Mouse (Mus musculus) forebrain, embryonic 16.5 days (tissue): ENCODE measurements around the gene Amer2. TPM values are rescaled to one million over a fixed set of nuclear protein-coding genes. Genes with fewer than 3 reads are reported as not detected.
"Not testable (repeated sequence)": the region's sequence is repeated elsewhere in the genome, so short reads cannot be mapped to it uniquely, and the experiment has no call there.

Experiments used
- ATAC-seq: fragments of 200-750 bp; cut with Nextera tagmentation; 2 replicates; pipeline ENCODE4 v1.8.0; 2017; ENCODE audit warnings: mild to moderate bottlenecking, moderate library complexity
- H3K27ac ChIP-seq: fragments of 300-500 bp; sonication (generic); 2 replicates; pipeline ENCODE4 v1.5.1; 2014; ENCODE audit warnings: low read length, control low read depth
- H3K27me3 ChIP-seq: fragments of 300-500 bp; sonication (generic); replicated peaks from 2 replicates; pipeline ENCODE4 v1.6.1; 2014; ENCODE audit warnings: low read length; ENCODE audit not compliant: control insufficient read depth, insufficient read depth
- H3K36me3 ChIP-seq: fragments of 300-500 bp; sonication (generic); 2 replicates; pipeline ENCODE4 v1.6.1; 2014; ENCODE audit not compliant: control insufficient read depth, insufficient read depth
- H3K4me1 ChIP-seq: fragments of 300-500 bp; sonication (generic); replicated peaks from 2 replicates; pipeline ENCODE4 v1.6.1; 2014; ENCODE audit warnings: low read length; ENCODE audit not compliant: control insufficient read depth, insufficient read depth
- H3K4me2 ChIP-seq: fragments of 300-500 bp; sonication (generic); 2 replicates; pipeline ENCODE4 v1.6.1; 2014; ENCODE audit warnings: mild to moderate bottlenecking, low read length, control low read depth
- H3K4me3 ChIP-seq: fragments of 300-500 bp; sonication (generic); replicated peaks from 2 replicates; pipeline ENCODE4 v1.5.1; 2014; ENCODE audit warnings: mild to moderate bottlenecking, low read length, control low read depth
- H3K9ac ChIP-seq: fragments of 300-500 bp; sonication (generic); replicated peaks from 2 replicates; pipeline ENCODE4 v1.6.1; 2014; ENCODE audit warnings: low read depth, low read length, control low read depth
- H3K9me3 ChIP-seq: fragments of 300-500 bp; sonication (generic); 2 replicates; pipeline ENCODE4 v1.6.1; 2016; ENCODE audit warnings: low read length; ENCODE audit not compliant: control insufficient read depth
- WGBS: fragments of 180-500 bp; shearing (Covaris S2); extraction: QIAGEN DNeasy Blood & Tissue Kit; methylation state at CpG from one replicate; pipeline ENCODE4 v1.1.7; 2014; 5-methylcytosine and 5-hydroxymethylcytosine counted together
- polyA plus RNA-seq: library from polyadenylated mRNA; unstranded; fragments of >200 nt; fragmentation: Nextera tagmentation; extraction: Ambion mirVana; gene quantifications from 2 replicates; pipeline ENCODE4 v1.2.1, GENCODE M21; 2015

The Amer2 gene
- polyA plus RNA-seq: 34.6 and 35.2 TPM in 2 replicates

- Histone ChIP-seq H3K9me3 (no peaks in the 10 kb centered on the region), H3K36me3 (no peaks in the 10 kb centered on the region), H3K27me3 (no peaks in the 10 kb centered on the region), H3K4me3 (no peak within 1 kb of the TSS), H3K9ac (no peak within 1 kb of the TSS), H3K4me2 (no peak within 1 kb of the TSS), H3K4me1 (peaks cover 16% of the 10 kb centered on the region), H3K27ac (no peak within 1 kb of the TSS)
- ATAC-seq: no peak
- WGBS: 44% methylated on average over 1 of the region's 1 CpGs
These were observed at the start of gene Amer2 for GRCm38 (mm10) chr14:60372821-60373309. TSS of gene Amer2 (plus strand) at chr14:60373259.

- not testable (repeated sequence) for H3K36me3 ChIP-seq, ATAC-seq, H3K27ac ChIP-seq, H3K27me3 ChIP-seq, H3K9ac ChIP-seq, H3K4me3 ChIP-seq, H3K4me1 ChIP-seq, H3K4me2 ChIP-seq, H3K9me3 ChIP-seq
- WGBS: 50% methylated on average over 5 of the region's 5 CpGs
These were observed 33.1 kb upstream of the Amer2 start for GRCm38 (mm10) chr14:60340001-60340400.

GRCm38 (mm10) chr14:60340570-60340969 lies 32.5 kb upstream of the Amer2 start:
- Histone ChIP-seq H3K4me2 (no peak overlapping the region), H3K9me3 (no peaks in the 10 kb centered on the region), H3K27ac (no peak overlapping the region), H3K36me3 (no peaks in the 10 kb centered on the region), H3K4me1 (no peaks in the 10 kb centered on the region), H3K4me3 (no peak overlapping the region), H3K27me3 (no peaks in the 10 kb centered on the region), H3K9ac (no peak overlapping the region)
- WGBS: 81% methylated on average over 4 of the region's 4 CpGs
- no peak for ATAC-seq

- Histone ChIP-seq H3K9ac (no peak overlapping the region), H3K27me3 (no peaks in the 10 kb centered on the region), H3K4me1 (no peaks in the 10 kb centered on the region), H3K9me3 (no peaks in the 10 kb centered on the region), H3K27ac (no peak overlapping the region), H3K4me3 (no peak overlapping the region), H3K4me2 (no peak overlapping the region), H3K36me3 (no peaks in the 10 kb centered on the region)
- WGBS: 91% methylated on average over 6 of the region's 6 CpGs
- no peak for ATAC-seq
These were observed 27.7 kb upstream of the Amer2 start for GRCm38 (mm10) chr14:60345326-60345876.

- Histone ChIP-seq H3K36me3 (no peaks in the 10 kb centered on the region), H3K27me3 (no peaks in the 10 kb centered on the region), H3K4me2 (no peak overlapping the region), H3K27ac (no peak overlapping the region), H3K9ac (no peak overlapping the region), H3K4me3 (no peak overlapping the region), H3K9me3 (no peaks in the 10 kb centered on the region), H3K4me1 (peaks cover 12% of the 10 kb centered on the region)
- 69% methylated on average over 5 of the region's 5 CpGs for WGBS
- no peak for ATAC-seq
These were observed 14.7 kb upstream of the Amer2 start for GRCm38 (mm10) chr14:60358347-60358746.

- Histone ChIP-seq H3K4me2 (no peak overlapping the region), H3K27ac (peak overlapping the region; percentile 55), H3K9me3 (no peaks in the 10 kb centered on the region), H3K27me3 (no peaks in the 10 kb centered on the region), H3K9ac (no peak overlapping the region), H3K36me3 (no peaks in the 10 kb centered on the region), H3K4me1 (peaks cover 12% of the 10 kb centered on the region), H3K4me3 (no peak overlapping the region)
- WGBS: 4% methylated on average over 9 of the region's 9 CpGs
- ATAC-seq: peak; percentile 58
These were observed 11.5 kb upstream of the Amer2 start for GRCm38 (mm10) chr14:60361380-60362212.

GRCm38 (mm10) chr14:60366729-60367128 lies 6.3 kb upstream of the Amer2 start:
- peaks cover 17% of the 10 kb centered on the region for H3K4me1 ChIP-seq
- no peaks in the 10 kb centered on the region for H3K36me3 ChIP-seq
- no peak for ATAC-seq
- no peaks in the 10 kb centered on the region for H3K9me3 ChIP-seq
- no peak overlapping the region for H3K4me3 ChIP-seq
- no peak overlapping the region for H3K27ac ChIP-seq
- H3K27me3 ChIP-seq: no peaks in the 10 kb centered on the region
- WGBS: 76% methylated on average over 1 of the region's 1 CpGs
- H3K9ac ChIP-seq: no peak overlapping the region
- no peak overlapping the region for H3K4me2 ChIP-seq

GRCm38 (mm10) chr14:60368769-60369666 lies 4.0 kb upstream of the Amer2 start:
- no peaks in the 10 kb centered on the region for H3K9me3 ChIP-seq
- no peak overlapping the region for H3K4me2 ChIP-seq
- 30% methylated on average over 9 of the region's 9 CpGs for WGBS
- H3K9ac ChIP-seq: no peak overlapping the region
- no peaks in the 10 kb centered on the region for H3K27me3 ChIP-seq
- peak overlapping the region; percentile 37 for H3K27ac ChIP-seq
- H3K4me3 ChIP-seq: no peak overlapping the region
- H3K36me3 ChIP-seq: no peaks in the 10 kb centered on the region
- peak; percentile 52; the same call in 1 of the 2 replicates for ATAC-seq
- peaks cover 9% of the 10 kb centered on the region for H3K4me1 ChIP-seq
